Mouse (Mus musculus) midbrain, postnatal 0 days (tissue): ENCODE results near the gene Ubxn2a. TPM values are rescaled to one million over a fixed set of nuclear protein-coding genes. Genes with fewer than 3 reads are reported as not detected.

Experiments
- ATAC-seq: fragments of 200-750 bp; cut with Nextera tagmentation; 2 replicates; pipeline ENCODE4 v1.8.0; 2017; ENCODE audit warnings: moderate number of reproducible peaks, mild to moderate bottlenecking, moderate TSS enrichment, moderate library complexity; ENCODE audit not compliant: low FRiP score
- DNase-seq: peaks from one replicate; pipeline ENCODE4 v3.0.0-alpha.2; 2015; ENCODE audit warnings: low spot score
- H3K27ac ChIP-seq: fragments of 300-500 bp; sonication (generic); 2 replicates; pipeline ENCODE4 v1.5.1; 2014; ENCODE audit warnings: low read depth, mild to moderate bottlenecking, low read length, mixed read lengths
- H3K27me3 ChIP-seq: fragments of 300-500 bp; sonication (generic); 2 replicates; pipeline ENCODE4 v1.6.1; 2014; ENCODE audit warnings: low read length, control low read depth, mixed read lengths; ENCODE audit not compliant: insufficient read depth
- H3K36me3 ChIP-seq: fragments of 300-500 bp; sonication (generic); 2 replicates; pipeline ENCODE4 v1.6.1; 2014; ENCODE audit warnings: low read length, control low read depth, mixed read lengths; ENCODE audit not compliant: insufficient read depth
- H3K4me1 ChIP-seq: fragments of 300-500 bp; sonication (generic); 2 replicates; pipeline ENCODE4 v1.6.1; 2014; ENCODE audit warnings: mild to moderate bottlenecking, control low read depth, antibody characterized with exemption, low read length, mixed read lengths; ENCODE audit not compliant: insufficient read depth
- H3K4me2 ChIP-seq: fragments of 300-500 bp; sonication (generic); 2 replicates; pipeline ENCODE4 v1.6.1; 2014; ENCODE audit warnings: low read depth, mild to moderate bottlenecking, low read length, mixed read lengths; ENCODE audit not compliant: poor library complexity, severe bottlenecking
- H3K4me3 ChIP-seq: fragments of 300-500 bp; sonication (generic); 2 replicates; pipeline ENCODE4 v1.5.1; 2014; ENCODE audit warnings: low read depth, mild to moderate bottlenecking, low read length, moderate library complexity
- H3K9ac ChIP-seq: fragments of 300-500 bp; sonication (generic); replicated peaks from 2 replicates; pipeline ENCODE4 v1.6.1; 2014; ENCODE audit warnings: mild to moderate bottlenecking, low read length, moderate library complexity, mixed read lengths; ENCODE audit not compliant: poor library complexity, severe bottlenecking
- H3K9me3 ChIP-seq: fragments of 300-500 bp; sonication (generic); 2 replicates; pipeline ENCODE4 v1.6.1; 2016; ENCODE audit warnings: low read length, control low read depth
- CTCF ChIP-seq: IDR thresholded peaks from 2 replicates; pipeline ENCODE4 v1.5.1; 2016; ENCODE audit warnings: antibody characterized with exemption, mild to moderate bottlenecking
- WGBS: fragments of 180-500 bp; shearing (Covaris S2); extraction: QIAGEN DNeasy Blood & Tissue Kit; methylation state at CpG from one replicate; pipeline ENCODE4 v1.1.7; 2014; 5-methylcytosine and 5-hydroxymethylcytosine counted together
- polyA plus RNA-seq: library from polyadenylated mRNA; unstranded; fragments of >200 nt; fragmentation: Nextera tagmentation; extraction: Ambion mirVana; gene quantifications from 2 replicates; pipeline ENCODE4 v1.2.1, GENCODE M21; 2015
- total RNA-seq: library from RNA; depleted of rRNA; stranded (reverse); fragments of >200 nt; gene quantifications from 2 replicates; pipeline ENCODE4 v1.2.3, GENCODE M21; 2014

The Ubxn2a gene
- total and polyA plus RNA-seq, 2 experiments from 2014 or later = 26.6 to 40.9 TPM

DNA sequence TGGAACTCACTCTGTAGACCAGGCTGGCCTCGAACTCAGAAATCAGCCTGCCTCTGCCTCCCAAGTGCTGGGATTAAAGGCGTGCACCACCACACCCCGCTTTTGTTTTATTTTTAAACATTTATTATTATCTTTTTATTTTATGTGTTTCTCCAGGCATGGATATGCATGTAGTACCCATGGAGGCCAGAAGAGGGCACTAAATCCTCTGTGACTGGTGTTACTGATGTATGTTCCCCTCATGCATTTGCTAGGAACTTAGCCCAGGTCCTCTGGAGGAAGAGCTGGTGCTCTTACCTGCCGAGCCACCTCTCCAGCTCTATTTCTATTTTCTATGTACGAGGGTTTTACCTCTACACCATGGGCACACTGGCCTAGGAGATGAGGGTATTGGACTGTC lies 51.3 kb downstream of the Ubxn2a start:
- TF ChIP-seq CTCF = peak; percentile 51
- H3K4me3 ChIP-seq = no peak overlapping the region
- ATAC-seq (no peak), DNase-seq (no peak)
- H3K9me3 ChIP-seq = no peaks in the 10 kb centered on the region
- H3K4me2 ChIP-seq = no peak overlapping the region
- no peak overlapping the region for H3K9ac ChIP-seq
- H3K36me3 ChIP-seq = peaks cover 5% of the 10 kb centered on the region; the same call in 1 of the 2 replicates
- no peaks in the 10 kb centered on the region for H3K4me1 ChIP-seq
- H3K27ac ChIP-seq = no peak overlapping the region
- H3K27me3 ChIP-seq = no peaks in the 10 kb centered on the region
- WGBS = 97% methylated on average over 5 of the region's 5 CpGs

DNA sequence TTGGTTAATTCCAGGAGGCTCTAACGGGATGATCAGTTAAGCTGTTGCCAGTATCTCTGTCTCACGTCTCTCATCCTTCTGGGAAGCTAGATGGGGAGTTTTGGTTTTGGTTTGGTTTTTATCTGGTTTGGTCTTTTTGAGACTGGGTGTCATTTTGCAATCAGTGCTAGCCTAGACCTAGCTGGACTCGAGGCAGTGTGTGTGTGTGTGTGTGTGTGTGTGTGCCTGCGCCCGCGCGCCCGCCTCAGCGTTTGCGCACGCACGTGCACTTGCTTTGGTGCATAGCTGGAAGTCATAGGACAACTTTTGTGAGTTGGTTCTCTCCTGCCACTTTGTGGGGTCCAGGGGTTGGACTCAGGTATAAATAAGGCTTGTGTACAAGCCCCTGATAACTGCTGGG lies 63.8 kb downstream of the Ubxn2a start:
- peak; percentile 47 for DNase-seq
- WGBS = 2% methylated on average over 12 of the region's 12 CpGs

DNA sequence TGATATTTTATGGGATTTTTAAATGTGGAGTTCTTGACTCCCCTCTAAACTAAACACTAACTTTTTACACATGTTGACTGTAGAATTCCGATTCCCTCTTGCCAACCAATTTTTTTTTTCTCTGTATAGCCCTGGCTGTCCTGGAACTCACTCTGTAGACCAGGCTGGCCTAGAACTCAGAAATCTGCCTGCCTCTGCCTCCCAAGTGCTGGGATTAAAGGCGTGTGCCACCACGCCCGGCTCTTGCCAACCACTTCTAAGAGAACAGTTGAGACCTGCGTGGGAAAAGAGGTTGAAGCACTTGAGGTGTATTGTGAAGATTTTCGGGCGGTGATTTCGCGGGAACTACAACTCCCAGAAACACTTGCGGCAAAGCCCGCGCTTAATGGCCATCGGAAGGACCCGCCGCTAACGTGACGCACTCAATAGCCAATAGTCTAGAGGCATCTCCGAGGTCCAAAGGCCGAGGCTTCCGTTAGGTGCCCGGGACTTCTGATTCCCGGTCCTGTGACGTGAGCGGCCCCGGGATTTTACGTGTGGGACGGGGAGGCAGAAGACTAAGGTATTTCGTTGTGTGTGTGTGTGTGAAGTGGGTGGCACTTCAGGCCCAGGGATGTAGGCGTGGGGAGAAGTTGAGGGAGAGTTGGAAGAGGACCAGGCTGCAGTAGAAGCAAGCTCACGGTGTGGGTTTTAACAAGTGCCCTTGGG lies 64.5 kb downstream of the Ubxn2a start, which contains the start of gene Wdcp:
TSS of gene Wdcp (plus strand) at position 414 of the 708 bp plus-strand sequence.
- under 1% methylated on average over 30 of the region's 30 CpGs for WGBS
- ATAC-seq (peak; percentile 90), DNase-seq (peak; percentile 95)
- no peaks in the 10 kb centered on the region for H3K27me3 ChIP-seq
- peak within 1 kb of the TSS; percentile 58 for H3K4me2 ChIP-seq
- H3K4me1 ChIP-seq = no peaks in the 10 kb centered on the region
- no peak for TF ChIP-seq CTCF
- H3K36me3 ChIP-seq = no peaks in the 10 kb centered on the region
- peak within 1 kb of the TSS; percentile 45 for H3K4me3 ChIP-seq
- H3K27ac ChIP-seq = no peak within 1 kb of the TSS
- H3K9me3 ChIP-seq = no peaks in the 10 kb centered on the region
- no peak within 1 kb of the TSS; the same call in 1 of the 2 replicates for H3K9ac ChIP-seq

More for the DNA sequence above, 63.8 kb downstream of the Ubxn2a start:
- H3K9me3 ChIP-seq = no peaks in the 10 kb centered on the region
- no peaks in the 10 kb centered on the region for H3K36me3 ChIP-seq
- no peaks in the 10 kb centered on the region for H3K4me1 ChIP-seq
- peak overlapping the region; percentile 58 for H3K4me2 ChIP-seq
- H3K27ac ChIP-seq = no peak overlapping the region
- no peak overlapping the region; the same call in 1 of the 2 replicates for H3K9ac ChIP-seq
- no peak for TF ChIP-seq CTCF
- peak overlapping the region; percentile 45 for H3K4me3 ChIP-seq
- no peaks in the 10 kb centered on the region for H3K27me3 ChIP-seq
- ATAC-seq = peak; percentile 32; the same call in 1 of the 2 replicates

GRCm38 (mm10) chr12:4842456-4842855 lies 65.0 kb downstream of the Ubxn2a start:
- 91% methylated on average over 8 of the region's 8 CpGs for WGBS
- Histone ChIP-seq H3K4me2 (no peak overlapping the region), H3K9ac (no peak overlapping the region), H3K27ac (no peak overlapping the region), H3K9me3 (no peaks in the 10 kb centered on the region), H3K4me1 (no peaks in the 10 kb centered on the region), H3K36me3 (no peaks in the 10 kb centered on the region), H3K4me3 (no peak overlapping the region), H3K27me3 (no peaks in the 10 kb centered on the region)
- ATAC-seq (no peak), DNase-seq (no peak)
- no peak for TF ChIP-seq CTCF

GRCm38 (mm10) chr12:4841392-4841887 lies 66.1 kb downstream of the Ubxn2a start, which contains the start of gene Fkbp1b:
Fkbp1b (minus strand) TSS chr12:4841591.
- H3K9me3 ChIP-seq = no peaks in the 10 kb centered on the region
- H3K9ac ChIP-seq = peak within 1 kb of the TSS; percentile 83
- peak within 1 kb of the TSS; percentile 89 for H3K4me3 ChIP-seq
- no peak within 1 kb of the TSS for H3K27ac ChIP-seq
- peak within 1 kb of the TSS; percentile 90 for H3K4me2 ChIP-seq
- 1% methylated on average over 35 of the region's 37 CpGs for WGBS
- H3K4me1 ChIP-seq = no peaks in the 10 kb centered on the region
- no peak for TF ChIP-seq CTCF
- no peaks in the 10 kb centered on the region for H3K27me3 ChIP-seq
- DNase-seq (peak; percentile 34), ATAC-seq (peak; percentile 45)
- 0 out of 2 replicates have a peak, but pooled peaks cover 2% of the 10 kb centered on the region for H3K36me3 ChIP-seq

DNA sequence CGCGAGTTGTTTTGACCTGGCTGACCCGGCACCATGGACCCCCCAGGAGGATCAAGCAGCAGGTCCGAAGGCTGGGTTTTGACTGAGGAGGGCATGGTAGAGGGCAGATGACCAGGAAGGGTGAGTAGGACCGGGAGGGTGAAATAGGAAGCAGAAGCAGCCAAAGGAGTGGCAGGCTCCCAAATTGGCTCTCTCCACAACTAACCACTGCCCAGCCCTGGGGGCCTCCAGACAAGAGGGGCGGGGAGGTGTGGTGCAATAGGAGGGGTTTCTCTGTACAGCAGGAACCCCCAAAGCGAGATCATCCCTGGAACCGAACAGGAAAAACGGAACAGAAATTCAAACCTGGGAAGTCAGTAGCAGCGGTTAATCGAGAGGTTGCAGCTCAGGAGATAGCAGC lies 66.8 kb downstream of the Ubxn2a start:
- no peaks in the 10 kb centered on the region for H3K27me3 ChIP-seq
- H3K9ac ChIP-seq = peak overlapping the region; percentile 83
- H3K4me1 ChIP-seq = no peaks in the 10 kb centered on the region
- H3K4me3 ChIP-seq = peak overlapping the region; percentile 89
- WGBS = 0% methylated on average over 11 of the region's 11 CpGs
- ATAC-seq = no peak
- peak overlapping the region; percentile 90 for H3K4me2 ChIP-seq
- no peaks in the 10 kb centered on the region for H3K9me3 ChIP-seq
- DNase-seq = no peak
- no peak overlapping the region for H3K27ac ChIP-seq
- H3K36me3 ChIP-seq = 0 out of 2 replicates have a peak, but pooled peaks cover 2% of the 10 kb centered on the region
- no peak for TF ChIP-seq CTCF
